Mouse (Mus musculus) MEL (cell line): Measurements from ENCODE around the gene Ubac2. TPM values are rescaled to one million over a fixed set of nuclear protein-coding genes. Genes with fewer than 3 reads are reported as not detected.

Experiments
- DNase-seq: peaks from one replicate; pipeline ENCODE4 v3.0.0; 2011; ENCODE audit warnings: low read depth, low spot score
- H3K27ac ChIP-seq: 2 replicates; pipeline ENCODE4 v1.5.1; 2012; ENCODE audit warnings: low read depth, mild to moderate bottlenecking, control low read depth, low read length, moderate library complexity; ENCODE audit not compliant: control insufficient read depth
- H3K27me3 ChIP-seq, 2 experiments: fragments of 150-350 bp in 1 of 2; sonication (generic) in 1 of 2; 2 replicates each; pipeline ENCODE4 v1.6.1; 2012; ENCODE audit warnings: low read length in 2 of 2, mild to moderate bottlenecking in 2 of 2, improper control_type of control experiment in 1 of 2, moderate library complexity in 1 of 2; ENCODE audit not compliant: insufficient read depth in 2 of 2, control insufficient read depth in 1 of 2
- H3K36me3 ChIP-seq, 2 experiments: 2 replicates each; pipeline ENCODE4 v1.6.1; 2012 to 2014; ENCODE audit warnings: low read length in 2 of 2, improper control_type of control experiment in 1 of 2, inconsistent platforms in 1 of 2, mild to moderate bottlenecking in 1 of 2; ENCODE audit not compliant: insufficient read depth in 2 of 2, control insufficient read depth in 1 of 2
- H3K4me1 ChIP-seq, 2 experiments: fragments of 150-350 bp in 1 of 2; sonication (generic) in 1 of 2; 2 replicates each; pipeline ENCODE4 v1.6.1; 2012; ENCODE audit warnings: low read length in 2 of 2, improper control_type of control experiment in 1 of 2, mild to moderate bottlenecking in 1 of 2; ENCODE audit not compliant: insufficient read depth in 2 of 2, control insufficient read depth in 1 of 2
- H3K4me3 ChIP-seq, 2 experiments: fragments of 150-350 bp in 1 of 2; sonication (generic) in 1 of 2; 2 replicates each; pipeline ENCODE4 v1.5.1; 2012; ENCODE audit warnings: low read depth in 2 of 2, low read length in 2 of 2, mild to moderate bottlenecking in 2 of 2, moderate library complexity in 2 of 2, control low read depth in 1 of 2, improper control_type of control experiment in 1 of 2; ENCODE audit not compliant: control insufficient read depth in 1 of 2, insufficient read depth in 1 of 2
- H3K79me2 ChIP-seq: 2 replicates; pipeline ENCODE4 v1.6.1; 2012; ENCODE audit warnings: mild to moderate bottlenecking, low read length, moderate library complexity; ENCODE audit not compliant: control insufficient read depth, poor library complexity, insufficient read depth
- H3K9ac ChIP-seq: 2 replicates; pipeline ENCODE4 v1.6.1; 2012; ENCODE audit warnings: low read depth, mild to moderate bottlenecking, control low read depth, low read length, moderate library complexity; ENCODE audit not compliant: control insufficient read depth, poor library complexity, severe bottlenecking
- H3K9me3 ChIP-seq: fragments of 150-350 bp; sonication (generic); replicated peaks from 2 replicates; pipeline ENCODE4 v1.6.1; 2012; ENCODE audit warnings: mild to moderate bottlenecking, low read length, improper control_type of control experiment, moderate library complexity; ENCODE audit not compliant: insufficient read depth
- BHLHE40 ChIP-seq: IDR thresholded peaks from 2 replicates; pipeline ENCODE4 v1.6.1; 2012; ENCODE audit warnings: low read depth, mild to moderate bottlenecking, inconsistent platforms, low read length, improper control_type of control experiment, borderline replicate concordance
- CHD1 ChIP-seq: IDR thresholded peaks from 2 replicates; pipeline ENCODE4 v1.6.1; 2012; ENCODE audit warnings: low read depth, mild to moderate bottlenecking, inconsistent platforms, low read length, improper control_type of control experiment
- CTCF ChIP-seq, 3 experiments: IDR thresholded peaks in 2 of 3; conservative IDR thresholded peaks in 1 of 3; 2 replicates each; pipeline ENCODE4 v1.5.1; 2011 to 2012; ENCODE audit warnings: low read length in 3 of 3, low read depth in 2 of 3, mild to moderate bottlenecking in 2 of 3, improper control_type of control experiment in 1 of 3, inconsistent platforms in 1 of 3, mixed read lengths in 1 of 3, moderate library complexity in 1 of 3; ENCODE audit not compliant: control insufficient read depth in 1 of 3, insufficient read depth in 1 of 3, poor library complexity in 1 of 3, severe bottlenecking in 1 of 3
- ELF1 ChIP-seq: IDR thresholded peaks from 2 replicates; pipeline ENCODE4 v1.6.1; 2014; ENCODE audit warnings: low read depth, mild to moderate bottlenecking, inconsistent platforms, low read length, improper control_type of control experiment, moderate library complexity
- EP300 ChIP-seq, 2 experiments: IDR thresholded peaks; 2 replicates each; pipeline ENCODE4 v1.6.1; 2011; ENCODE audit warnings: improper control_type of control experiment in 2 of 2, low read length in 2 of 2, low read depth in 1 of 2, mild to moderate bottlenecking in 1 of 2
- ETS1 ChIP-seq: IDR thresholded peaks from 2 replicates; pipeline ENCODE4 v1.6.1; 2012; ENCODE audit warnings: low read depth, mild to moderate bottlenecking, inconsistent platforms, low read length, improper control_type of control experiment, moderate library complexity
- GABPA ChIP-seq: IDR thresholded peaks from 2 replicates; pipeline ENCODE4 v1.6.1; 2012; ENCODE audit warnings: low read depth, mild to moderate bottlenecking, inconsistent platforms, low read length, improper control_type of control experiment, moderate library complexity
- JUND ChIP-seq: IDR thresholded peaks from 2 replicates; pipeline ENCODE4 v1.6.1; 2011; ENCODE audit warnings: low read depth, mild to moderate bottlenecking, improper control_type of control experiment, low read length
- KAT2A ChIP-seq: conservative IDR thresholded peaks from 2 replicates; pipeline ENCODE4 v1.6.1; 2012; ENCODE audit warnings: low read depth, low read length, improper control_type of control experiment, inconsistent platforms
- MAFK ChIP-seq: IDR thresholded peaks from 2 replicates; pipeline ENCODE4 v1.6.1; 2011; ENCODE audit warnings: low read depth, mild to moderate bottlenecking, low read length, improper control_type of control experiment, borderline replicate concordance
- MAX ChIP-seq: IDR thresholded peaks from 2 replicates; pipeline ENCODE4 v1.6.1; 2011; ENCODE audit warnings: low read length, improper control_type of control experiment
- MEF2A ChIP-seq: IDR thresholded peaks from 2 replicates; pipeline ENCODE4 v1.6.1; 2014; ENCODE audit warnings: low read depth, mild to moderate bottlenecking, inconsistent platforms, low read length, improper control_type of control experiment; ENCODE audit not compliant: poor library complexity, insufficient replicate concordance, severe bottlenecking; ENCODE audit errors: extremely low read depth
- MYB ChIP-seq: IDR thresholded peaks from 2 replicates; pipeline ENCODE4 v1.6.1; 2011; ENCODE audit warnings: mild to moderate bottlenecking, low read depth, low read length, improper control_type of control experiment
- MYC ChIP-seq: IDR thresholded peaks from 2 replicates; pipeline ENCODE4 v1.6.1; 2011; ENCODE audit warnings: low read depth, mild to moderate bottlenecking, low read length, improper control_type of control experiment, moderate library complexity
- NRF1 ChIP-seq: IDR thresholded peaks from 2 replicates; pipeline ENCODE4 v1.6.1; 2014; ENCODE audit warnings: low read depth, mild to moderate bottlenecking, inconsistent platforms, low read length, improper control_type of control experiment, moderate library complexity; ENCODE audit not compliant: poor library complexity, insufficient read depth, severe bottlenecking
- POLR2A ChIP-seq, 2 experiments: IDR thresholded peaks; 2 replicates each; pipeline ENCODE4 v1.6.1; 2011 to 2012; ENCODE audit warnings: low read length in 2 of 2, mild to moderate bottlenecking in 2 of 2, control low read depth in 1 of 2, improper control_type of control experiment in 1 of 2, low read depth in 1 of 2, moderate library complexity in 1 of 2; ENCODE audit not compliant: control insufficient read depth in 1 of 2, insufficient read depth in 1 of 2, poor library complexity in 1 of 2
- POLR2AphosphoS2 ChIP-seq: IDR thresholded peaks from 2 replicates; pipeline ENCODE4 v1.6.1; 2011; ENCODE audit warnings: low read length, improper control_type of control experiment
- POLR2AphosphoS5 ChIP-seq: IDR thresholded peaks from 2 replicates; pipeline ENCODE4 v1.6.1; 2012; ENCODE audit warnings: low read depth, borderline replicate concordance, mild to moderate bottlenecking, inconsistent platforms, low read length, moderate library complexity, mixed read lengths
- RAD21 ChIP-seq: IDR thresholded peaks from 2 replicates; pipeline ENCODE4 v1.6.1; 2011; ENCODE audit warnings: mild to moderate bottlenecking, low read depth, low read length, improper control_type of control experiment
- RCOR1 ChIP-seq: IDR thresholded peaks from 2 replicates; pipeline ENCODE4 v1.6.1; 2012; ENCODE audit warnings: low read depth, mild to moderate bottlenecking, inconsistent platforms, low read length, improper control_type of control experiment
- SMC3 ChIP-seq: IDR thresholded peaks from 2 replicates; pipeline ENCODE4 v1.6.1; 2011; ENCODE audit warnings: low read depth, low read length, improper control_type of control experiment
- TBP ChIP-seq: IDR thresholded peaks from 2 replicates; pipeline ENCODE4 v1.8.0; 2011; ENCODE audit warnings: low read depth, low read length, improper control_type of control experiment
- USF1 ChIP-seq: IDR thresholded peaks from 2 replicates; pipeline ENCODE4 v1.6.1; 2014; ENCODE audit warnings: low read depth, mild to moderate bottlenecking, inconsistent platforms, low read length, improper control_type of control experiment, moderate library complexity
- USF2 ChIP-seq, 2 experiments: IDR thresholded peaks; 2 replicates each; pipeline ENCODE4 v1.6.1; 2011 to 2012; ENCODE audit warnings: improper control_type of control experiment in 2 of 2, low read length in 2 of 2, borderline replicate concordance in 1 of 2, inconsistent platforms in 1 of 2, low read depth in 1 of 2, mild to moderate bottlenecking in 1 of 2; ENCODE audit not compliant: insufficient read depth in 1 of 2
- ZC3H11A ChIP-seq: IDR thresholded peaks from 2 replicates; pipeline ENCODE4 v1.6.1; 2012; ENCODE audit warnings: low read depth, mild to moderate bottlenecking, inconsistent platforms, low read length, improper control_type of control experiment
- ZKSCAN1 ChIP-seq: IDR thresholded peaks from 2 replicates; pipeline ENCODE4 v1.6.1; 2012; ENCODE audit warnings: low read depth, mild to moderate bottlenecking, inconsistent platforms, low read length, improper control_type of control experiment, moderate library complexity
- ZMIZ1 ChIP-seq: IDR thresholded peaks from 2 replicates; pipeline ENCODE4 v1.6.1; 2012; ENCODE audit warnings: low read depth, mild to moderate bottlenecking, inconsistent platforms, low read length, improper control_type of control experiment, moderate library complexity
- ZNF384 ChIP-seq: IDR thresholded peaks from 2 replicates; pipeline ENCODE4 v1.6.1; 2012; ENCODE audit warnings: low read depth, mild to moderate bottlenecking, inconsistent platforms, low read length, improper control_type of control experiment
- polyA plus RNA-seq, 2 experiments: library from polyadenylated mRNA; stranded (reverse) in 1 of 2; unstranded in 1 of 2; fragments of >175 nt in 1 of 2; fragments of >200 nt in 1 of 2; gene quantifications; 2 replicates each; pipeline versions ENCODE4 v1.2.1 to v1.2.4; 2012; ENCODE audit warnings: low replicate concordance in 2 of 2, low read depth in 1 of 2; ENCODE audit not compliant: insufficient read length in 2 of 2, insufficient read depth in 1 of 2, missing spikeins in 1 of 2
- total RNA-seq: library from RNA; depleted of rRNA; stranded (reverse); fragments of 300-350 nt; gene quantifications from 2 replicates; pipeline ENCODE4 v1.2.3, GENCODE M21; 2012

The Ubac2 gene
- total and polyA plus RNA-seq, 3 experiments, result 32.9 to 44.8 TPM; not detected in 1

DNA sequence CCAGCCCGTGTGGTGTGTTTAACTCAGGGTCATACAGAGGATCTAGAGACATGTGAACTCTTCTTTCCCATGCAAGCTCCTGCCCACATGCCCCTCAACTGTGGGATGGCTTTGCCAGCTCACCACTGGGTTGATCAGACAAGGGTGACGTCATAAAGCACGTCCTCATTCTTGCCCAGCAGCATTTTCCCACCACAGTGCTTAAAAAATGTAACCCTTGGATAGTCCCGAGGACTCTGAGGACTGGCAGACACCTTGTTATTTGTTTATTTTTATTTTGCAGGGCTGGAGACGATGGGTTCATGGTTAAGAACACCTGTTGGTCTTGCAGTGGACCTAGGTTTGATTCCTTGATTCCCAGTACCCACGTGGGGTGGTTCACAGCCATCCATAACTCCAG is 112.5 kb downstream of the Ubac2 start:
- TF ChIP-seq SMC3 (no peak), TBP (no peak), MAX (no peak), ZKSCAN1 (no peak), CTCF (IDR thresholded peaks at IDR 0.05 in 2 of 3, conservative IDR thresholded peaks at IDR 0.05 in 1 of 3; ENCODE audit: control insufficient read depth in 1 of 3, insufficient read depth in 1 of 3, low read depth in 2 of 3, low read length in 3 of 3, poor library complexity in 1 of 3, severe bottlenecking in 1 of 3) (no peak), GABPA (no peak), POLR2AphosphoS2 (no peak), USF1 (no peak), USF2 (IDR thresholded peaks at IDR 0.05; ENCODE audit: borderline replicate concordance in 1 of 2, insufficient read depth in 1 of 2, low read depth in 1 of 2, low read length in 2 of 2) (no peak), ZMIZ1 (no peak), MYC (no peak), RAD21 (no peak), EP300 (IDR thresholded peaks at IDR 0.05; ENCODE audit: low read depth in 1 of 2, low read length in 2 of 2) (no peak), CHD1 (no peak), MEF2A (no peak), ZC3H11A (no peak), ETS1 (no peak), RCOR1 (no peak)
- H3K9ac ChIP-seq, result no peak overlapping the region
- H3K4me1 ChIP-seq, result peaks cover 13 to 25% of the 10 kb centered on the region in 2 experiments
- no peak for DNase-seq
- peaks cover 0 to 22% of the 10 kb centered on the region in 2 experiments; a peak in 2 of 4 replicates for H3K36me3 ChIP-seq
- H3K9me3 ChIP-seq, result no peaks in the 10 kb centered on the region
- no peak overlapping the region for H3K4me3 ChIP-seq
- H3K27ac ChIP-seq, result no peak overlapping the region
- H3K79me2 ChIP-seq, result no peaks in the 10 kb centered on the region
- no peaks in the 10 kb centered on the region for H3K27me3 ChIP-seq

DNA sequence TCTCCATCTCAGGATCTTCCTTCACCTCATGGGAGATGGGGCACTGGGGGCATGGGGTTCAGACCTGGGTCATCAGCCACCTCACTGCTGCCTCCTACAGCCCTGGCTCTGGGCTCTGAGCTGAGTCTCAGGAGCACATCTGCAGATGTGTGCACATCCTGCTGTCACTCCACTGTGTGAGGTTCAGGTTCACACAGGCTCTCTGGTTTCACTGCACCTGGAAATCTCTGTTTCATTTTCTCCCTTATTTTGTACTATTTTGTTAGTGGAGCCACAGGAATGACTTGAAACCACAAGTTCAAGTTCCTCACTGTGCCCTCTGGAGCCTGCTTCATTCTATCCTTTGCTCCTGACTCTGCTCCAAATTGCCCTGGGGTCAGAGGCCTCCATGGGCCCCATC is 113.5 kb downstream of the Ubac2 start:
- Histone ChIP-seq H3K36me3 (peaks cover 0 to 21% of the 10 kb centered on the region in 2 experiments; a peak in 2 of 4 replicates), H3K4me1 (peaks cover 15 to 27% of the 10 kb centered on the region in 2 experiments)

More for the DNA sequence above, 113.5 kb downstream of the Ubac2 start:
- no peak for TF ChIP-seq BHLHE40
- TF ChIP-seq POLR2A (IDR thresholded peaks at IDR 0.05; ENCODE audit: control insufficient read depth in 1 of 2, insufficient read depth in 1 of 2, low read depth in 1 of 2, low read length in 2 of 2, poor library complexity in 1 of 2), result no peak
- no peak for TF ChIP-seq MAFK
- no peak for TF ChIP-seq MYB
- no peak for TF ChIP-seq ZNF384
- TF ChIP-seq POLR2AphosphoS2, result no peak
- no peak for TF ChIP-seq ZKSCAN1
- no peak for TF ChIP-seq ELF1
- TF ChIP-seq POLR2AphosphoS5, result no peak
- no peak for TF ChIP-seq RCOR1
- no peak for TF ChIP-seq NRF1
- TF ChIP-seq KAT2A, result no peak
- TF ChIP-seq GABPA, result no peak
- no peak for TF ChIP-seq ZMIZ1
- TF ChIP-seq JUND, result no peak
- TF ChIP-seq CTCF (IDR thresholded peaks at IDR 0.05 in 2 of 3, conservative IDR thresholded peaks at IDR 0.05 in 1 of 3; ENCODE audit: control insufficient read depth in 1 of 3, insufficient read depth in 1 of 3, low read depth in 2 of 3, low read length in 3 of 3, poor library complexity in 1 of 3, severe bottlenecking in 1 of 3), result no peak
- DNase-seq, result no peak
- Histone ChIP-seq H3K9me3 (no peaks in the 10 kb centered on the region), H3K79me2 (no peaks in the 10 kb centered on the region), H3K27ac (no peak overlapping the region), H3K9ac (no peak overlapping the region), H3K4me3 (no peak overlapping the region), H3K27me3 (no peaks in the 10 kb centered on the region)
